Mouse (Mus musculus): Measurements from ENCODE around the gene Zfp113. TPM values are rescaled to one million over a fixed set of nuclear protein-coding genes. Genes with fewer than 3 reads are reported as not detected.
A peak's percentile ranks its signal among the peaks of the same experiment; 100 is the strongest.

The Zfp113 gene
- 25.5 and 26.3 TPM in 2 replicates for polyA plus RNA-seq (2016; fragmentation: Nextera tagmentation; extraction: Ambion mirVana)

DNA sequence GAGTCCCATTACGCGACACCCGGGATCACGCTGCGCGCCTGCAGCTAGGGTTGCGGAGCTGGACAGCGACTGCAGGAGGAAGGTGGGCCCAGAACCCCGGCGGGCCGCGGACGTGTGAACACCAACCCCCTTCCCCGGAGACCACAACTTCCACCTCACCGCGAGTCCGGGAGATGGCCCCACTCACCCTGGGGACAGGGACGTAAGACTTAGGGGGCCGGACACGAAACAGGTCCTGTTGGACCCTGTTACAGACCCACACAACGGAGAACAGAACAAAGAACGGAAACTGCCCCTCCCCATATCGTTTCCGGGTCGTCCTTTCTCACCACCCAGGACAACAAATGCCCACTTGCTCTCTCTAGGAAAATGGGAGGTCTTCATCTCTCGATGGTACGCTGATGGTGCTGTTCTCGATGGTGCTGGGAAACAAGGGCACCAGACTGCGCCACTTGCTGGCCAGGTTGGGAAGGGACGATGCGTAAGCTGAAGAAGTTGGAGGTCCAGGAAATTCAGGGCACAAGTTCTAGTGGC, at the start of gene Zfp113:
TSS of gene Zfp113 (minus strand) at position 302 of the 534 bp plus-strand sequence.
- Histone ChIP-seq H3K4me3 (peak within 1 kb of the TSS; percentile 78), H3K9me3 (no peaks in the 10 kb centered on the region), H3K27ac (peak within 1 kb of the TSS; percentile 93), H3K4me2 (replicated peaks) (peak within 1 kb of the TSS; percentile 73), H3K4me1 (peaks cover 3% of the 10 kb centered on the region; the same call in 1 of the 2 replicates), H3K36me3 (peaks cover 25% of the 10 kb centered on the region), H3K27me3 (no peaks in the 10 kb centered on the region), H3K9ac (peak within 1 kb of the TSS; percentile 88)
- under 1% methylated on average over 31 of the region's 31 CpGs for WGBS
- peak; percentile 92 for ATAC-seq (ENCODE audit: insufficient number of reproducible peaks, insufficient read depth, low FRiP score, low TSS enrichment)

DNA sequence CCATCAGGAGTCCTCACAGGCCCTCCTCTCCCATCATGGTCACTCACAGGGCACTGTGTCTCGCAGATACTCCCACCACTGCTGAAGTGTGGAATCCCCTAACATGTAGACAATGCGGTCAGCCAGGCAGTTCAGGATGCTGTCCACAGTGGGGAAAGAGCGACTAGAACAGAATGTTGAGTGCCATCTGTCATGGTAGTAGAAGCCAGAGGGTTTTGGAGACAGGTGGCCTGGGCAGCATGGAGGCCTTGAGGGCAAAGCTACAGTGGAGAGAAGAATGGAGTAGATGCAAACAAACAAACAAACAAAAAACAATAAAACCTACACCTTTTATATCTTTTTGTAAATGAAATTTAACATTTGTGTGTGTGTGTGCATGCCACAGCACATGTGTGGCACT, 46.5 kb upstream of the Zfp113 start:
- 79% methylated on average over 3 of the region's 3 CpGs for WGBS
- no peak overlapping the region for H3K9ac ChIP-seq
- H3K4me2 ChIP-seq (replicated peaks) = no peak overlapping the region
- no peaks in the 10 kb centered on the region for H3K4me1 ChIP-seq
- ATAC-seq (ENCODE audit: insufficient number of reproducible peaks, insufficient read depth, low FRiP score, low TSS enrichment) = no peak
- H3K27me3 ChIP-seq = no peaks in the 10 kb centered on the region
- H3K4me3 ChIP-seq = no peak overlapping the region
- H3K27ac ChIP-seq = no peak overlapping the region
- H3K9me3 ChIP-seq = no peaks in the 10 kb centered on the region
- no peaks in the 10 kb centered on the region for H3K36me3 ChIP-seq

DNA sequence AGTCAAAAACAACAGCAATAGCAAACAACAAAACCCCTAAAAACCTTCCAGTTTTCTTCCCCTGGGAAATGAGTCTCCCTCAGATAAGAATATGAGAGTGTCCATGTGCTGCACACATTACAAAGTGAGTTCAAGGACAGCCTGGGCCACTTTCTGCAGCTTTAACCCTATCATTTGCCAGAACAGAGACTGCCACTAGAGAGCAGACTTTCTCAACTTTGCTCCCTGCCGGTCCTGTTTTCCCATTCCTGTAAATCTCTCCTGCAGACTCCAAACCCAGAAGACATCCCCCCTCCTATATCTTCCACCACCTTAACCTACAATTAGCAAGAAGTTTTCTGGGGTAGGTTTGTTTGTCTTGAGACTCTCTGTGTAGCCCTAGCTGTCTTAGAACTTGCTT, 44.0 kb upstream of the Zfp113 start:
- 27% methylated on average over 1 of the region's 1 CpGs for WGBS
- Histone ChIP-seq H3K4me3 (no peak overlapping the region), H3K9ac (no peak overlapping the region), H3K27me3 (no peaks in the 10 kb centered on the region), H3K4me1 (no peaks in the 10 kb centered on the region), H3K4me2 (replicated peaks) (no peak overlapping the region), H3K27ac (no peak overlapping the region), H3K9me3 (no peaks in the 10 kb centered on the region), H3K36me3 (no peaks in the 10 kb centered on the region)
- no peak for ATAC-seq (ENCODE audit: insufficient number of reproducible peaks, insufficient read depth, low FRiP score, low TSS enrichment)

DNA sequence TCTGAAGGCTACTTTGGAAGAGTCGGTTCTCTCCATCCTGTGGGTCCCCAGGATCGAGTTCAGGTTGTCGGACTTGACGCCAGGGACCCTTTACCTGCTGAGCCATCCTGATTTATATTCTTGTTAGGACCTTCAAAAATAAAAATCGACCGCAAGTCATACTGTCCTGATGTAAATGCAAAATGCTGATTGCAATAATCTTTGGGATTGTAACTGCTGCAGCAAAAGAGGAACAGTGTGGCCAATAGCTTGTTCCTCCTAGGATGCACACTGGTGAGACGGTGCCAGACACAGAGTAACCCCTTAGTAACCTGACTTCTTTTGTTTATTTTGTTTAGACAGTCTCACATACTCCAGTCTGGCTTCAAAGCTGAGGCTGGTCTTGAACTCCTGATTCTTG, 39.9 kb upstream of the Zfp113 start:
- 75% methylated on average over 7 of the region's 7 CpGs for WGBS
- no peak for ATAC-seq (ENCODE audit: insufficient number of reproducible peaks, insufficient read depth, low FRiP score, low TSS enrichment)
- no peaks in the 10 kb centered on the region for H3K4me1 ChIP-seq
- no peaks in the 10 kb centered on the region for H3K27me3 ChIP-seq
- H3K9me3 ChIP-seq = no peaks in the 10 kb centered on the region
- H3K27ac ChIP-seq = no peak overlapping the region
- H3K9ac ChIP-seq = no peak overlapping the region
- peaks cover 25% of the 10 kb centered on the region for H3K36me3 ChIP-seq
- H3K4me2 ChIP-seq (replicated peaks) = peak overlapping the region; percentile 88
- H3K4me3 ChIP-seq = peak overlapping the region; percentile 68; the same call in 1 of the 2 replicates

- peak; percentile 50 for ATAC-seq (ENCODE audit: insufficient number of reproducible peaks, insufficient read depth, low FRiP score, low TSS enrichment)
- Histone ChIP-seq H3K36me3 (peaks cover 28% of the 10 kb centered on the region), H3K27me3 (no peaks in the 10 kb centered on the region), H3K9me3 (no peaks in the 10 kb centered on the region), H3K9ac (peak overlapping the region; percentile 89), H3K4me1 (no peaks in the 10 kb centered on the region), H3K4me2 (replicated peaks) (peak overlapping the region; percentile 88), H3K4me3 (peak overlapping the region; percentile 68), H3K27ac (peak overlapping the region; percentile 78)
- 1% methylated on average over 29 of the region's 29 CpGs for WGBS
Observed at GRCm38 (mm10) chr5:138194755-138195345, 39.3 kb upstream of the Zfp113 start.

- H3K9ac ChIP-seq = peak within 1 kb of the TSS; percentile 89
- no peaks in the 10 kb centered on the region for H3K4me1 ChIP-seq
- H3K27me3 ChIP-seq = no peaks in the 10 kb centered on the region
- peak within 1 kb of the TSS; percentile 68 for H3K4me3 ChIP-seq
- WGBS = 7% methylated on average over 54 of the region's 54 CpGs
- H3K9me3 ChIP-seq = no peaks in the 10 kb centered on the region
- peak; percentile 42 for ATAC-seq (ENCODE audit: insufficient number of reproducible peaks, insufficient read depth, low FRiP score, low TSS enrichment)
- peak within 1 kb of the TSS; percentile 88 for H3K4me2 ChIP-seq (replicated peaks)
- peak within 1 kb of the TSS; percentile 78 for H3K27ac ChIP-seq
- H3K36me3 ChIP-seq = peaks cover 33% of the 10 kb centered on the region
Observed at GRCm38 (mm10) chr5:138193771-138194727, 38.5 kb upstream of the Zfp113 start, which contains the start of gene Mblac1. Mblac1 (plus strand) TSS chr5:138194314.

DNA sequence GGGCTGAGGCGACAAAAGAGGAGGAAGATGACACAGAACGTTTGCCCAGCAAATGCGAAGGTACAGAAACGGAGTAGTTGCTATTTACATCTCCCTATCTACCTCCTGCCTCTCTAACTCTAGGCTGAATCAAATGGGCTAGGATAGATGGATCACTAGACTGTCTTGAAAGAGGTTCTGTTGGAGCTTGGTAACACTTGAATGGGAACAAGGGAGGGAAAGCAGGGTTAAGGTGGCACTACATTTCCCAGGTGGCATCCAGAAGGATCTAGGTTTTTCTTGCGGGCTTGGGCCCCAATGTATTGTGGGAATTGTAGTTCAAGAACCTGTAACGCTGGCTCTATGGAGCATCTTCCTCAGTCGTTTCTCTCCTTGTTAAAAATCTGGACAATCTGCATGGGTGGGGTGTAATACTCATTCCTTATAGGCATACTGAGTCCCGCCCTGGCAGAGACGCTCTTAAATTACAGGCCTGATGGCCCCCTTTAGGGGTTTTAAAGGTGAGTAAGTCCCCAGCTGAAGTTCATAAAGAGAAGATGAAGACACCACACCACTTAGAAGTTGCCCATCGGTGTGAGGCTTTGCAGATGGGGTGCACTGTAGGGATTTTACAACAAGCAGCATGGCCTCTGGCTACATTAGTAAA, 32.2 kb upstream of the Zfp113 start:
- H3K4me2 ChIP-seq (replicated peaks) = peak overlapping the region; percentile 72
- peak overlapping the region; percentile 69 for H3K4me3 ChIP-seq
- H3K9ac ChIP-seq = peak overlapping the region; percentile 74
- under 1% methylated on average over 10 of the region's 10 CpGs for whole genome bisulfite sequencing
- ATAC-seq (ENCODE audit: insufficient number of reproducible peaks, insufficient read depth, low FRiP score, low TSS enrichment) = peak; percentile 75
- H3K27me3 ChIP-seq = no peaks in the 10 kb centered on the region
- peak overlapping the region; percentile 78; the same call in 1 of the 2 replicates for H3K27ac ChIP-seq
- peaks cover 41% of the 10 kb centered on the region for H3K36me3 ChIP-seq
- no peaks in the 10 kb centered on the region for H3K9me3 ChIP-seq
- no peaks in the 10 kb centered on the region; the same call in 1 of the 2 replicates for H3K4me1 ChIP-seq

DNA sequence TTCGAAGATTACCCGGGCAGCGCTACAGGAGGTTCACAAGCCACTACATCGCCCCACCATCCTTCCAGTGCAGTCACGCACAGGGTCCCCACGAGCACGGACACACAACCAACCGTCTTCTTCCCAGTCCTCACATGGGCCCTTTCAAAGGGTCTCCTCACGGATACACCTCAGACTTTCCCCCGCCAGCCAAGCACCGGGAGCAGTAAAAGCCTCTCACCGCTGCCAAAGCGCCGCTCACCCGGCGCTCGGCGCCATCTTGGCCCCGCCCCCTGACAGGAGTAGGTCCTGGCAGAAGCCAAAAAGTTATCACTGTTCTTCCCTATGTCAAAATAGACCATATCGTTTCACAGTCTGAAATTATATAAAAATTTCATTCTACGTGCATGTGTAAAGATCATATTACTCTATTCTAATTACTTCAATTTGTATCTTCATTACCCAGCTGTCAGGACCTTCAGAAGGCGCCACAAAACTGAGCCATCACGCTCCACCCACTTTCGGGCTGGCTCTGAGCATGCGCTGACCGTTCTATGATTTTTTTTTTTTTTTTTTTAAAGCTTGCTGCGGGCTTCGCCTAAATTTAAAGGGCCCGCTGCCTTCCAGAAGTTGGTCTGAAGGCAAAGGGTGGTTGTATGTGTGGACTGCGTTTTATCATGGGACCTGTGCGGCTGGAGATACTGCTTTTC, 31.6 kb upstream of the Zfp113 start, which contains the start of the genes Taf6 and Cnpy4:
TSS of gene Taf6 (minus strand) at position 502 of the 689 bp plus-strand sequence.
TSS of gene Cnpy4 (plus strand) at position 536 of the 689 bp plus-strand sequence.
- Histone ChIP-seq H3K9ac (peak within 1 kb of the TSS; percentile 81), H3K4me1 (no peaks in the 10 kb centered on the region; the same call in 1 of the 2 replicates), H3K27me3 (no peaks in the 10 kb centered on the region), H3K9me3 (no peaks in the 10 kb centered on the region), H3K4me3 (peak within 1 kb of the TSS; percentile 69), H3K27ac (peak within 1 kb of the TSS; percentile 78; the same call in 1 of the 2 replicates), H3K4me2 (replicated peaks) (peak within 1 kb of the TSS; percentile 72), H3K36me3 (peaks cover 41% of the 10 kb centered on the region)
- WGBS = under 1% methylated on average over 31 of the region's 31 CpGs
- ATAC-seq (ENCODE audit: insufficient number of reproducible peaks, insufficient read depth, low FRiP score, low TSS enrichment) = peak; percentile 80

GRCm38 (mm10) chr5:138173217-138173616, 17.7 kb upstream of the Zfp113 start:
- H3K4me2 ChIP-seq (replicated peaks) = peak overlapping the region; percentile 82
- H3K36me3 ChIP-seq = peaks cover 57% of the 10 kb centered on the region
- WGBS = 82% methylated on average over 3 of the region's 3 CpGs
- H3K27ac ChIP-seq = no peak overlapping the region
- no peaks in the 10 kb centered on the region for H3K9me3 ChIP-seq
- peak overlapping the region; percentile 87; the same call in 1 of the 2 replicates for H3K4me3 ChIP-seq
- no peak overlapping the region for H3K9ac ChIP-seq
- peaks cover 19% of the 10 kb centered on the region for H3K4me1 ChIP-seq
- no peak for ATAC-seq (ENCODE audit: insufficient number of reproducible peaks, insufficient read depth, low FRiP score, low TSS enrichment)
- no peaks in the 10 kb centered on the region for H3K27me3 ChIP-seq

GRCm38 (mm10) chr5:138171695-138172491, 16.3 kb upstream of the Zfp113 start, which contains the start of the genes Ap4m1 and Mcm7:
Ap4m1 (plus strand) TSS chr5:138172002.
Mcm7 (minus strand) TSS chr5:138172422.
- Histone ChIP-seq H3K4me1 (peaks cover 19% of the 10 kb centered on the region), H3K4me2 (replicated peaks) (peak within 1 kb of the TSS; percentile 82), H3K27ac (peak within 1 kb of the TSS; percentile 95), H3K4me3 (peak within 1 kb of the TSS; percentile 87), H3K9ac (peak within 1 kb of the TSS; percentile 83), H3K27me3 (no peaks in the 10 kb centered on the region), H3K9me3 (no peaks in the 10 kb centered on the region), H3K36me3 (peaks cover 57% of the 10 kb centered on the region)
- ATAC-seq (ENCODE audit: insufficient number of reproducible peaks, insufficient read depth, low FRiP score, low TSS enrichment) = peak; percentile 93
- under 1% methylated on average over 54 of the region's 54 CpGs for WGBS

All from embryonic facial prominence, embryonic 12.5 days (tissue).